Mouse (Mus musculus) limb, embryonic 14.5 days (tissue): ENCODE measurements at regions not wholly inside any gene's neighbourhood (a gene's known extent, or its start where the extent isn't known, plus 50 kb on each side); places are given as distances from the start of the nearest gene placed in this dataset.

Source experiments
- ATAC-seq: fragments of 200-750 bp; cut with Nextera tagmentation; 2 replicates; pipeline ENCODE4 v1.8.0; 2017; ENCODE audit warnings: low read depth, moderate number of reproducible peaks, moderate TSS enrichment; ENCODE audit not compliant: low FRiP score
- DNase-seq: peaks from one replicate; pipeline ENCODE4 v3.0.0-alpha.2; 2015; ENCODE audit warnings: low spot score
- H3K27ac ChIP-seq: fragments of 300-500 bp; sonication (generic); replicated peaks from 2 replicates; pipeline ENCODE4 v1.5.1; 2014; ENCODE audit warnings: low read depth, mild to moderate bottlenecking, low read length, moderate library complexity, mixed read lengths
- H3K27me3 ChIP-seq: fragments of 300-500 bp; sonication (generic); 2 replicates; pipeline ENCODE4 v1.6.1; 2014; ENCODE audit warnings: low read length, mixed read lengths; ENCODE audit not compliant: control insufficient read depth, insufficient read depth
- H3K36me3 ChIP-seq: fragments of 300-500 bp; sonication (generic); 2 replicates; pipeline ENCODE4 v1.6.1; 2014; ENCODE audit warnings: mild to moderate bottlenecking, low read length, moderate library complexity, mixed read lengths; ENCODE audit not compliant: control insufficient read depth, insufficient read depth
- H3K4me1 ChIP-seq: fragments of 300-500 bp; sonication (generic); 2 replicates; pipeline ENCODE4 v1.6.1; 2014; ENCODE audit warnings: antibody characterized with exemption, low read length, mixed read lengths; ENCODE audit not compliant: control insufficient read depth, insufficient read depth
- H3K4me2 ChIP-seq: fragments of 300-500 bp; sonication (generic); replicated peaks from 2 replicates; pipeline ENCODE4 v1.6.1; 2014; ENCODE audit warnings: low read depth, mild to moderate bottlenecking, low read length, moderate library complexity; ENCODE audit not compliant: severe bottlenecking
- H3K4me3 ChIP-seq: fragments of 300-500 bp; sonication (generic); replicated peaks from 2 replicates; pipeline ENCODE4 v1.5.1; 2014; ENCODE audit warnings: low read length
- H3K9ac ChIP-seq: fragments of 300-500 bp; sonication (generic); 2 replicates; pipeline ENCODE4 v1.6.1; 2014; ENCODE audit warnings: mild to moderate bottlenecking, low read depth, low read length, moderate library complexity; ENCODE audit not compliant: severe bottlenecking
- H3K9me3 ChIP-seq: fragments of 300-500 bp; sonication (generic); 2 replicates; pipeline ENCODE4 v1.6.1; 2016; ENCODE audit warnings: low read length; ENCODE audit not compliant: control insufficient read depth
- POLR2A ChIP-seq: fragments of 200-500 bp; IDR thresholded peaks from 2 replicates; pipeline ENCODE4 v1.8.0; 2012; ENCODE audit warnings: inconsistent platforms, mild to moderate bottlenecking, moderate library complexity, borderline replicate concordance; ENCODE audit not compliant: insufficient read depth, insufficient read length; ENCODE audit errors: extremely low read depth
- WGBS: fragments of 180-500 bp; shearing (Covaris S2); extraction: QIAGEN DNeasy Blood & Tissue Kit; methylation state at CpG from one replicate; pipeline ENCODE4 v1.1.7; 2014; 5-methylcytosine and 5-hydroxymethylcytosine counted together

GRCm38 (mm10) chr16:46807476-46807875 is 309.2 kb upstream of the Nectin3 start:
- Histone ChIP-seq H3K27ac (no peak overlapping the region), H3K9me3 (no peaks in the 10 kb centered on the region), H3K4me1 (no peaks in the 10 kb centered on the region), H3K36me3 (no peaks in the 10 kb centered on the region), H3K9ac (no peak overlapping the region), H3K4me2 (no peak overlapping the region), H3K27me3 (no peaks in the 10 kb centered on the region), H3K4me3 (no peak overlapping the region)
- no peak for ATAC-seq
- no peak for DNase-seq
- 79% methylated on average over 2 of the region's 2 CpGs for WGBS
- TF ChIP-seq POLR2A, result no peak

- DNase-seq (no peak), ATAC-seq (no peak)
- Histone ChIP-seq H3K4me1 (no peaks in the 10 kb centered on the region), H3K36me3 (no peaks in the 10 kb centered on the region), H3K9ac (no peak overlapping the region), H3K9me3 (no peaks in the 10 kb centered on the region), H3K4me2 (no peak overlapping the region), H3K27ac (no peak overlapping the region), H3K4me3 (no peak overlapping the region), H3K27me3 (no peaks in the 10 kb centered on the region)
- TF ChIP-seq POLR2A, result no peak
- WGBS, result 64% methylated on average over 5 of the region's 5 CpGs
These were observed 278.0 kb upstream of the Nectin3 start for GRCm38 (mm10) chr16:46776367-46776766.

- no peaks in the 10 kb centered on the region for H3K9me3 ChIP-seq
- no peak overlapping the region for H3K27ac ChIP-seq
- WGBS, result 44% methylated on average over 4 of the region's 4 CpGs
- no peak overlapping the region for H3K9ac ChIP-seq
- no peaks in the 10 kb centered on the region for H3K27me3 ChIP-seq
- H3K36me3 ChIP-seq, result no peaks in the 10 kb centered on the region
- no peak overlapping the region for H3K4me2 ChIP-seq
- H3K4me1 ChIP-seq, result no peaks in the 10 kb centered on the region
- no peak overlapping the region for H3K4me3 ChIP-seq
- no peak for DNase-seq
- no peak for ATAC-seq
- no peak for TF ChIP-seq POLR2A
These were observed 271.1 kb upstream of the Nectin3 start for GRCm38 (mm10) chr16:46769383-46769782.

- Histone ChIP-seq H3K27ac (no peak overlapping the region), H3K9ac (no peak overlapping the region), H3K36me3 (no peaks in the 10 kb centered on the region), H3K9me3 (no peaks in the 10 kb centered on the region), H3K4me2 (no peak overlapping the region), H3K4me3 (no peak overlapping the region), H3K4me1 (no peaks in the 10 kb centered on the region), H3K27me3 (no peaks in the 10 kb centered on the region)
- no peak for DNase-seq
- no peak for ATAC-seq
- WGBS, result 65% methylated on average over 1 of the region's 1 CpGs
- TF ChIP-seq POLR2A, result no peak
These were observed 270.1 kb upstream of the Nectin3 start for GRCm38 (mm10) chr16:46768376-46768775.

- DNase-seq (no peak), ATAC-seq (no peak)
- no peaks in the 10 kb centered on the region for H3K27me3 ChIP-seq
- H3K9ac ChIP-seq, result no peak overlapping the region
- WGBS, result 72% methylated on average over 4 of the region's 4 CpGs
- no peaks in the 10 kb centered on the region for H3K36me3 ChIP-seq
- H3K4me2 ChIP-seq, result no peak overlapping the region
- no peaks in the 10 kb centered on the region for H3K4me1 ChIP-seq
- no peak for TF ChIP-seq POLR2A
- no peak overlapping the region for H3K27ac ChIP-seq
- no peaks in the 10 kb centered on the region for H3K9me3 ChIP-seq
- H3K4me3 ChIP-seq, result no peak overlapping the region
These were observed 236.8 kb upstream of the Nectin3 start for GRCm38 (mm10) chr16:46735140-46735539.

GRCm38 (mm10) chr16:46728424-46728823 is 230.1 kb upstream of the Nectin3 start:
- Histone ChIP-seq H3K9me3 (no peaks in the 10 kb centered on the region), H3K27ac (no peak overlapping the region), H3K36me3 (no peaks in the 10 kb centered on the region), H3K4me1 (no peaks in the 10 kb centered on the region), H3K9ac (no peak overlapping the region), H3K27me3 (no peaks in the 10 kb centered on the region), H3K4me3 (no peak overlapping the region), H3K4me2 (no peak overlapping the region)
- no peak for DNase-seq
- no peak for TF ChIP-seq POLR2A
- 67% methylated on average over 3 of the region's 3 CpGs for WGBS
- no peak for ATAC-seq
